Mouse (Mus musculus) kidney, postnatal 0 days (tissue): ENCODE measurements around the gene Tfap2a. TPM values are rescaled to one million over a fixed set of nuclear protein-coding genes. Genes with fewer than 3 reads are reported as not detected.

Experiments
- ATAC-seq: fragments of 200-750 bp; cut with Nextera tagmentation; replicated peaks from 2 replicates; pipeline ENCODE4 v1.8.0; 2017; ENCODE audit warnings: low read depth, moderate number of reproducible peaks, moderate TSS enrichment, moderate library complexity; ENCODE audit not compliant: low FRiP score
- DNase-seq: peaks from one replicate; pipeline ENCODE4 v3.0.0-alpha.2; 2016; ENCODE audit warnings: low spot score
- H3K27ac ChIP-seq: fragments of 300-500 bp; sonication (generic); 2 replicates; pipeline ENCODE4 v1.5.1; 2014; ENCODE audit warnings: mild to moderate bottlenecking
- H3K27me3 ChIP-seq: fragments of 300-500 bp; sonication (generic); 2 replicates; pipeline ENCODE4 v1.6.1; 2014; ENCODE audit warnings: low read length, mixed read lengths; ENCODE audit not compliant: insufficient read depth
- H3K36me3 ChIP-seq: fragments of 300-500 bp; sonication (generic); 2 replicates; pipeline ENCODE4 v1.6.1; 2014; ENCODE audit warnings: low read length, mixed read lengths; ENCODE audit not compliant: insufficient read depth
- H3K4me1 ChIP-seq: fragments of 300-500 bp; sonication (generic); replicated peaks from 2 replicates; pipeline ENCODE4 v1.6.1; 2014; ENCODE audit warnings: antibody characterized with exemption, low read length, mixed read lengths; ENCODE audit not compliant: insufficient read depth
- H3K4me2 ChIP-seq: fragments of 300-500 bp; sonication (generic); 2 replicates; pipeline ENCODE4 v1.6.1; 2014; ENCODE audit warnings: mild to moderate bottlenecking, low read length, moderate library complexity, mixed read lengths
- H3K4me3 ChIP-seq: fragments of 300-500 bp; sonication (generic); replicated peaks from 2 replicates; pipeline ENCODE4 v1.5.1; 2014; ENCODE audit warnings: low read depth, low read length
- H3K9ac ChIP-seq: fragments of 300-500 bp; sonication (generic); 2 replicates; pipeline ENCODE4 v1.6.1; 2014; ENCODE audit warnings: low read depth, low read length
- H3K9me3 ChIP-seq: fragments of 300-500 bp; sonication (generic); replicated peaks from 2 replicates; pipeline ENCODE4 v1.6.1; 2016; ENCODE audit warnings: low read length, inconsistent platforms, mixed read lengths
- CTCF ChIP-seq: IDR thresholded peaks from 2 replicates; pipeline ENCODE4 v1.5.1; 2016; ENCODE audit warnings: antibody characterized with exemption, low read depth, mild to moderate bottlenecking, moderate library complexity
- whole genome bisulfite sequencing: fragments of 180-500 bp; shearing (Covaris S2); extraction: QIAGEN DNeasy Blood & Tissue Kit; methylation state at CpG from one replicate; pipeline ENCODE4 v1.1.7; 2014; 5-methylcytosine and 5-hydroxymethylcytosine counted together
- polyA plus RNA-seq: library from polyadenylated mRNA; unstranded; fragments of >200 nt; fragmentation: Nextera tagmentation; extraction: Ambion mirVana; gene quantifications from 2 replicates; pipeline ENCODE4 v1.2.1, GENCODE M21; 2015

Gene Tfap2a
- polyA plus RNA-seq, 1 experiment from 2014 or later: 2.5 TPM

DNA sequence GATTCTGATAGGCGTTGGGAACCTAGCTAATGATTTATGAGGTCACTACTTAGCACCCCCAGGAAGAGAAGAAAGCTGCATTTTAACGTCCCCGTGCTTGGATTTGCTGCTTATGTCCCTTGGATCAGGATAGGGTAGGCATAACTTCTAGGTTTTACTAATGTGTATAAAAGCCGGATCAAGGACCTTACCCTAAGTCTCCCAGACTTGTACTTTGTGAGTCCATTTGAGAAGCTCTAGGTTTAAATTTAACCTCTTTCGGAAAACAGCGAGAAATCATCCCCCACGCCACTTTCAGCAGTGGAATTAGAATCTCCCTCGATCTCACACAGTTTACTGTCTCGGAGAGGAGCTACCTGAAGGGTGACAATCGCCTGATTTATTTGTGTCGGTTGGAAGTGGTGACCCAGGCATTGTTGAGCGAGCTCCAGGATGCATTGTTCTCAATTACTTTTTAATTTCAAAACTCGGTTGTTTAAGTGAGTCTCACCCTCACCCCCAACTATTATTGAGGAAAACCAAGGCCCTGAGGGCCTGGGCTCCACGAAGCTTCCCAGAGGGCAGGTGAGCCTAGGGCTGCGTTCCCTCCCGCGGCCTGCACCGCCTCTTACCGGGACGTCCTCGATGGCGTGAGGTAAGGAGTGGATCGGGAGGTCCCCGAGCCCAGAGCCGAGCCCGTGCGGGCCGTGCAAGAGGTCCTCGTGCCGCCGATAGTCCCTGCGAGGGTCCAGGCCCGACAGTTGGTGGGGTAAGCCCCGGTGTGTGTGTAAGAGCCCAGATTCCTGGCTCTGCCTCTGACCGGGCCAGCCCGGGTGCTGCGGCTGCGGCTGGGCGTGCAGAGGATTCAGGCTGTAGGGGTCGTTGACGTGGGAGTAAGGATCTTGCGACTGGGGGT lies 10.2 kb downstream of the Tfap2a start:
- Histone ChIP-seq H3K9ac (peak overlapping the region; percentile 66), H3K4me1 (no peaks in the 10 kb centered on the region; the same call in 1 of the 2 replicates), H3K9me3 (no peaks in the 10 kb centered on the region), H3K27me3 (peaks cover 65% of the 10 kb centered on the region), H3K4me2 (peak overlapping the region; percentile 83), H3K4me3 (peak overlapping the region; percentile 55), H3K27ac (no peak overlapping the region), H3K36me3 (no peaks in the 10 kb centered on the region)
- DNase-seq: no peak
- no peak for TF ChIP-seq CTCF
- WGBS: 2% methylated on average over 42 of the region's 42 CpGs
- ATAC-seq: 0 out of 2 replicates have a peak, but pooled peaks have one; percentile 15

DNA sequence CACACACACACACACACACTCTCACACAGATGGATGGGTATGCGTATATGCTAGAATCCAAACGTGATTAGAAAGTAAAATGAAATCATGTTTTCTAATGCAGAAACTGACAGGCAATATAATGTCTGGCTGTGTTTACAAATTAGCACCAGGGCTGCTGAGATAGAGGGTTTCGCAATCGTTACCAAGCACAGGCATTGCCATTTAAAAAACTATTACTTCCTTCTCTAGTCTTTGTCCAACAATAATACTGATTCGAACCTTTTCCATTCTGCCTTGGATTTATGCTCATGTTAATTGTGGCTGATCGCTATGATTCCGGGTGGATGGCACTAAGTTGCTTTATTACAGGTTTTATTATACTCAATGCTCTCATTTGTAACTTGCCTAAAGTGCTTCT lies 12.3 kb downstream of the Tfap2a start:
- DNase-seq: no peak
- Histone ChIP-seq H3K9ac (no peak overlapping the region), H3K36me3 (no peaks in the 10 kb centered on the region), H3K4me2 (peak overlapping the region; percentile 15; the same call in 1 of the 2 replicates), H3K9me3 (no peaks in the 10 kb centered on the region), H3K27me3 (peaks cover 50% of the 10 kb centered on the region), H3K27ac (no peak overlapping the region), H3K4me1 (no peaks in the 10 kb centered on the region), H3K4me3 (no peak overlapping the region)
- ATAC-seq: no peak
- no peak for TF ChIP-seq CTCF
- 5% methylated on average over 7 of the region's 7 CpGs for WGBS

DNA sequence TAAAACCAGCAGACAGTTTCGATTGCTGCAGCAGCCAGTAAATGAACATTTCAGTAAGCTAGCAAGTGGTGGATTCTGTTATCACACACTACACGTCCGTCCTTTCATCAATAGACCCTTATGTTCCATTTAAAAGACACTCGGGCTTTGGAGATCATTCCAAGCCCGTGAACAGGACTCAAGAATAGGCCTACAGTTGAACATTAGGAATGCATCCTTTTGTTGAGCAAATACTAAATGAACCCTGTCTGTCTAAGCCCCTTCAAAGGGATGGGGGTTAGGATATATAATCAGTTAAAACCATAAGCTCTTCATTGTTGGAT lies 14.6 kb downstream of the Tfap2a start:
- no peak for DNase-seq
- H3K9me3 ChIP-seq: no peaks in the 10 kb centered on the region
- H3K9ac ChIP-seq: no peak overlapping the region
- H3K4me3 ChIP-seq: peak overlapping the region; percentile 39
- H3K4me2 ChIP-seq: peak overlapping the region; percentile 70
- no peak for TF ChIP-seq CTCF
- no peaks in the 10 kb centered on the region for H3K4me1 ChIP-seq
- H3K36me3 ChIP-seq: no peaks in the 10 kb centered on the region
- 0 out of 2 replicates have a peak overlapping the region, but pooled peaks have one; percentile 38 for H3K27ac ChIP-seq
- H3K27me3 ChIP-seq: peaks cover 57% of the 10 kb centered on the region
- 15% methylated on average over 5 of the region's 5 CpGs for WGBS
- ATAC-seq: no peak

DNA sequence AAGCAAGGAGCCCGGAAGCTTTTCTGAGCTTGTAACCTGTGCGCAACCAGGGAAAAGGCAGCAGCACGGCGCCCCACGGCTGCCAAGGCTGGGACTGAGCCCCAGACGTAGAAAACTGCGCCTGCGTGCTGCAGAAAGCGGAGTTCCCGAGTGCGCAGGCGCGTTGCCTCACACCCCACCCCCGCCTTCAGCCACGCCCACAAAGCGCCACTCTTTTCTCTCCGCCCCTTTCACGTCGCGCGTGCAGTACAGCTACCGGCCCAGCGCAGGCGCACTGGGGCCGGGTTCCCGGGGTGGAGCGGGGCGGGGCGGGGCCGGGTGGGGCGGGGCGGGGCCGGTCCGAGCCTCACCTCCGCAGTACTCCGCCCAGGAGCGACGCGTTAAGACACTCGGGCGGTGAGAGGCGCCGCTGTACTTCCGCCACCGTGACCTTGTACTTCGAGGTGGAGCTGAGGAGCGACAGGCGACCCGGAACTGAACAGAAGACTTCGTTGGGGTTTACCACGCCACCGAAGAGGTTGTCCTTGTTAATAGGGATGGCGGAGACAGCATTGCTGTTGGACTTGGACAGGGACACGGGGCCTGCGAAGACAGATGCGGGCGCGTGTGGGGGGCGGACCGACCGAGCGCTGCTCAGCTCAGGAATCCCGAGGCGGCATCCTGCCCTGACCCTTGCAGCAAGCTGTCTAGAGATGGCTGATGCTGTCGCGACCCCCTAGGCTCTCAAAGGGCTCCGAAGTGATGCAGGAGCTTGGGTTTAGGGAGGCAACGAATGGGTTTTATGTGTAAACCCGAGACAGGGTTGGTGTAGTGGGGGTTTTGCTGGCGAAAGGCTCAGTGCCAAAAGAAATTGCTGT lies 15.2 kb downstream of the Tfap2a start:
- peak overlapping the region; percentile 39 for H3K4me3 ChIP-seq
- ATAC-seq (peak; percentile 95), DNase-seq (peak; percentile 98)
- no peaks in the 10 kb centered on the region for H3K4me1 ChIP-seq
- H3K27ac ChIP-seq: 0 out of 2 replicates have a peak overlapping the region, but pooled peaks have one; percentile 38
- 0 out of 2 replicates have a peak overlapping the region, but pooled peaks have one; percentile 32 for H3K9ac ChIP-seq
- H3K36me3 ChIP-seq: no peaks in the 10 kb centered on the region
- no peaks in the 10 kb centered on the region for H3K9me3 ChIP-seq
- peak; percentile 63 for TF ChIP-seq CTCF
- H3K4me2 ChIP-seq: peak overlapping the region; percentile 70
- WGBS: under 1% methylated on average over 67 of the region's 70 CpGs
- peaks cover 56% of the 10 kb centered on the region for H3K27me3 ChIP-seq

DNA sequence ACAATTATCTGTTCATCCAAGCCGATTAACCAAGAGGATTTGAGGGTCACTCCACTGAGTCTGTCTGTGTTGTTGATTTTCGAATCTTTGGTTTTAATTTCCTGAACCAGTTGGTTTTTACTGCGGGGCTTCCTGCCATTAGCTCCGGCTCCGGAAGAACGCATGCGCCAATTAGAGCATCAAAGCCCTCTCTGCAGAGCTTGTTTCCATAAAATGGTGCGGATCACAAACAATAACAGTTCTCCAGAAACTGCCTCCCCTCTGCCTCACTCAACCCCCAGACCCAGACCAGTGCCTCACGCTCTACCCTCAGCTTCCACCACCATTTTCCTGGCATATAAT lies 18.5 kb downstream of the Tfap2a start:
- ATAC-seq (no peak), DNase-seq (no peak)
- Histone ChIP-seq H3K4me3 (no peak overlapping the region), H3K4me2 (no peak overlapping the region), H3K9me3 (no peaks in the 10 kb centered on the region), H3K4me1 (no peaks in the 10 kb centered on the region), H3K36me3 (no peaks in the 10 kb centered on the region), H3K27ac (no peak overlapping the region), H3K9ac (no peak overlapping the region), H3K27me3 (peaks cover 69% of the 10 kb centered on the region)
- WGBS: 11% methylated on average over 9 of the region's 9 CpGs
- TF ChIP-seq CTCF: no peak

DNA sequence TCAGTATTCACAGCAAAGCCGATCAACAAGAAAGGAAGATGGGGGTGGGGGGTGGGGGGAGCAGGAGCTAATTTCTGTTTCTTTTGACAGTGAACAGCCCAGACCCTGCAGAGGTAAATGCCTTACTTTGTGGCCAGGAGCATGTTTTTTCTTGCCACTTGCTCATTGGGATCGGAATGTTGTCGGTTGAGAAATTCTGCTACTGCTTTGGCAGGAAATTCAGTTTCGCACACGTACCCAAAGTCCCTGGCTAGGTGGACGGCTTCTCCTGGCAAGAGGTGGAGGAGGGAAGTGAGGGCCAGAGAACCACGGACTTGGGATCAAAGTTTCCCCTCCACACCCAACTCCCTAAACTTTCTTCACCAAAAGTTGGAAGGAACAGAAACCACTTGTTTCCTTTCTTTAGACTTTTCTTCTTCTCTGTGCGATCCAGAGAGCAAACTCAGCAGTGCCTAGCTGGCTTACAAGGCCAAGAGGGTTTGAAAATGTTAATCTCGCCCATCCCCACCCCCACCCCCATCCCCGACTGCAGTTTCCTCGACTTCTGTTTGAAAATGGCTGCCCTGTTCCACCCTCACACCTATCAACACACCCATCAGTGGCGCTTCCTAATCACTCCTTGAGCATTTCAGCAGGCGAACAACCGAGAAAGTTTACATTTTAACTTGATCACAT lies 19.0 kb downstream of the Tfap2a start:
- Histone ChIP-seq H3K36me3 (no peaks in the 10 kb centered on the region), H3K4me2 (no peak overlapping the region), H3K4me1 (no peaks in the 10 kb centered on the region), H3K27me3 (peaks cover 69% of the 10 kb centered on the region), H3K9ac (no peak overlapping the region), H3K27ac (no peak overlapping the region), H3K4me3 (no peak overlapping the region), H3K9me3 (no peaks in the 10 kb centered on the region)
- ATAC-seq (no peak), DNase-seq (no peak)
- WGBS: 28% methylated on average over 14 of the region's 14 CpGs
- TF ChIP-seq CTCF: no peak
